Mouse (Mus musculus): ENCODE data around the gene Omt2b.
"Not testable (repeated sequence)": the region's sequence is repeated elsewhere in the genome, so short reads cannot be mapped to it uniquely, and the experiment has no call there.

The Omt2b gene

GRCm38 (mm10) chr9:78351504-78352220 lies 24.3 kb downstream of the Omt2b start:
- DNase-seq (ENCODE audit: low spot score in 2 of 2): no peak

GRCm38 (mm10) chr9:78354665-78355578 lies 27.5 kb downstream of the Omt2b start:
- no peak for DNase-seq (ENCODE audit: low spot score in 2 of 2)

- no peak for DNase-seq (ENCODE audit: low spot score in 2 of 2)
Observed at GRCm38 (mm10) chr9:78355611-78356010, 28.2 kb downstream of the Omt2b start, which contains the start of gene Gsta2. Gene Gsta2 (minus strand): TSS chr9:78355788.

GRCm38 (mm10) chr9:78358053-78358452 lies 30.7 kb downstream of the Omt2b start:
- peak; percentile 25 to 45 for DNase-seq (ENCODE audit: low spot score in 2 of 2)

GRCm38 (mm10) chr9:78359750-78360483 lies 32.5 kb downstream of the Omt2b start:
- DNase-seq (ENCODE audit: low spot score in 2 of 2): no peak

GRCm38 (mm10) chr9:78360484-78360872 lies 33.1 kb downstream of the Omt2b start:
- no peak for DNase-seq (ENCODE audit: low spot score in 2 of 2)

- no peak for DNase-seq (ENCODE audit: low spot score in 2 of 2)
Observed at GRCm38 (mm10) chr9:78363374-78363773, 36.0 kb downstream of the Omt2b start.

- DNase-seq (ENCODE audit: low spot score in 2 of 2): no peak
Observed at GRCm38 (mm10) chr9:78364701-78365100, 37.3 kb downstream of the Omt2b start.

- DNase-seq (ENCODE audit: low spot score in 2 of 2): no peak
Observed at GRCm38 (mm10) chr9:78365850-78366544, 38.6 kb downstream of the Omt2b start.

GRCm38 (mm10) chr9:78367959-78368358 lies 40.6 kb downstream of the Omt2b start, which contains the start of gene Dppa5a:
Gene Dppa5a (minus strand): TSS chr9:78368177.
- not testable (repeated sequence) for DNase-seq (ENCODE audit: low spot score in 2 of 2)

GRCm38 (mm10) chr9:78368671-78369293 lies 41.4 kb downstream of the Omt2b start:
- DNase-seq (ENCODE audit: low spot score in 2 of 2): no peak

GRCm38 (mm10) chr9:78369349-78369748 lies 42.0 kb downstream of the Omt2b start:
- no peak for DNase-seq (ENCODE audit: low spot score in 2 of 2)

- DNase-seq (ENCODE audit: low spot score in 2 of 2): no peak
Observed at GRCm38 (mm10) chr9:78369786-78370185, 42.4 kb downstream of the Omt2b start.

GRCm38 (mm10) chr9:78371441-78371840 lies 44.1 kb downstream of the Omt2b start:
- DNase-seq (ENCODE audit: low spot score in 2 of 2): no peak

GRCm38 (mm10) chr9:78372827-78373504 lies 45.6 kb downstream of the Omt2b start:
- DNase-seq (ENCODE audit: low spot score in 2 of 2): no peak

GRCm38 (mm10) chr9:78374397-78374796 lies 47.0 kb downstream of the Omt2b start:
- no peak for DNase-seq (ENCODE audit: low spot score in 2 of 2)

GRCm38 (mm10) chr9:78374885-78375389 lies 47.5 kb downstream of the Omt2b start:
- DNase-seq (ENCODE audit: low spot score in 2 of 2): no peak

GRCm38 (mm10) chr9:78375486-78375885 lies 48.1 kb downstream of the Omt2b start:
- no peak for DNase-seq (ENCODE audit: low spot score in 2 of 2)

- DNase-seq (ENCODE audit: low spot score in 2 of 2): no peak
Observed at GRCm38 (mm10) chr9:78377546-78377945, 50.2 kb downstream of the Omt2b start.

Data from frontal cortex, postnatal 25 days (tissue).